ENCODE assay signal across 9 mouse cellular contexts in the genomic region with DNA sequence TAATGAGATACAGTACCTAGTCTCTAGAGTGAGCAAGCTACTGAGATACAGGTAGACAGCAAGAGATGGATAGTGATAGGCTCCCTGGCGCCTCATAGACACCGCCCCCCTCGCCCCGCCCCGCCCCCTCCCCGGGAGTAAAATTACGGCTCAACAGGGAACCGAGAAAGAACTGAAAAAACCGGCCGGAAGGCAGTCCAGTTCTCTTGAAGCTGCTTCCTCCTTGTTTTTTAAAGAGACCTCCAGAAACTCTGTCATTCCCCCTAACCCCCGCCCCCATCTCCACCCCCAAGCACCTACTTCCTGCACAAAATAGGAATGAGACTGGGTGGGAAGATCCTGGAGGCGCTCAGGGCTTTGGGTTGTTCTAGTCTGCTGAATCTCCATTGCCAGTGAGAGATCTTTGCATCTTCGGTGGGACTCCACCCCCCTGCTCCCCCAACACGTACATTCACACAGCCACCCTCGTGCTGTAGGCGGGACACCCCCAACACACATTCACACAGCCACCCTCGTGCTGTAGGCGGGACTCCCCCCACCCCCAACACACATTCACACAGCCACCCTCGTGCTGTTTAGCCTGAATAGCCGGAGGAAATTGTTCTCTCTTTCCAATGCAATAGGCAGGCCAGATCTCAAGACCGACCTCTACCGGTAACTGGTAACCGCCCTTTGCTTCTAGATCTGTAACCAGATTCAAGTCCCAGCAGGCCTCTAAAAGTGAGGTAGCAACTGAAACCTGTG. TPM values are rescaled to one million over a fixed set of nuclear protein-coding genes. Genes with fewer than 3 reads are reported as not detected.
DNase-seq lines count a peak whose midpoint lies in the region; ATAC-seq and TF ChIP-seq lines count a peak whose summit lies in the region.
"Had no signal": no experiment of that assay in that cellular context is flagged by ENCODE, and none has a peak within 500 bp of the region (broad histone marks: within the 10 kb centered on the region; RNA-seq: fewer than 3 reads in every experiment).

No protein-coding gene starts in this region.

- no peaks in the 10 kb centered on the region for H3K36me3 ChIP-seq in embryonic facial prominence, embryonic 14.5 days (ENCODE audit: control insufficient read depth, insufficient read depth, low read length)
- H3K36me3 ChIP-seq in heart, adult 2 months (ENCODE audit: control insufficient read depth, insufficient read depth, low read length): no peaks in the 10 kb centered on the region
- H3K36me3 ChIP-seq in kidney, adult 2 months (ENCODE audit: control insufficient read depth, insufficient read depth, low read length): no peaks in the 10 kb centered on the region
- H3K36me3 ChIP-seq in limb, embryonic 12.5 days: no peaks in the 10 kb centered on the region
- no peaks in the 10 kb centered on the region for H3K36me3 ChIP-seq in midbrain, embryonic 14.5 days (ENCODE audit: control insufficient read depth, insufficient read depth, low read length)

- ATAC-seq in embryonic facial prominence, embryonic 14.5 days (ENCODE audit: low read depth): peak; percentile 90
- ATAC-seq in limb, embryonic 12.5 days (ENCODE audit: insufficient number of reproducible peaks, insufficient read depth, low FRiP score, low TSS enrichment, low read depth): peak; percentile 87
- ATAC-seq in midbrain, embryonic 14.5 days (ENCODE audit: low FRiP score, low TSS enrichment): peak; percentile 79
- ATAC-seq: Patski had no signal

- TF ChIP-seq POLR2A in heart, adult 2 months (IDR thresholded peaks at IDR 0.05; ENCODE audit: insufficient read depth, low read depth, low read length): peak; percentile 48; the same call in 1 of the 2 replicates
- no peak for TF ChIP-seq POLR2A in kidney, adult 2 months (IDR thresholded peaks at IDR 0.05; ENCODE audit: low read depth, low read length)

- intact Hi-C loops in heart, adult 2 months (cut with DNase I): loop anchor here (1.0 kb wide), 1 partner anchor 40 kb away; no protein-coding TSS in a partner anchor

- H3K9me3 ChIP-seq in embryonic facial prominence, embryonic 14.5 days (ENCODE audit: control insufficient read depth, low read length): no peaks in the 10 kb centered on the region
- H3K9me3 ChIP-seq in limb, embryonic 12.5 days: no peaks in the 10 kb centered on the region
- H3K9me3 ChIP-seq in midbrain, embryonic 14.5 days (ENCODE audit: control insufficient read depth, low read length): no peaks in the 10 kb centered on the region

- peak overlapping the region; percentile 54 for H3K9ac ChIP-seq in embryonic facial prominence, embryonic 14.5 days (ENCODE audit: low read depth, low read length)
- peak overlapping the region; percentile 75 for H3K9ac ChIP-seq in heart, adult 2 months (ENCODE audit: low read depth, low read length)
- H3K9ac ChIP-seq in limb, embryonic 12.5 days (replicated peaks): peak overlapping the region; percentile 46
- peak overlapping the region; percentile 58 for H3K9ac ChIP-seq in midbrain, embryonic 14.5 days (replicated peaks; ENCODE audit: low read length)

- H3K4me2 ChIP-seq in embryonic facial prominence, embryonic 14.5 days (ENCODE audit: low read depth, low read length): peak overlapping the region; percentile 63
- peak overlapping the region; percentile 60 for H3K4me2 ChIP-seq in limb, embryonic 12.5 days
- peak overlapping the region; percentile 68 for H3K4me2 ChIP-seq in midbrain, embryonic 14.5 days (ENCODE audit: low read length)

- DNase-seq in 3T3-L1 (ENCODE audit: low read depth, low spot score): peak; percentile 87
- peak; percentile 26 to 46 for DNase-seq in adrenal gland, postnatal 4 days (ENCODE audit: low spot score in 2 of 2)
- DNase-seq in embryonic facial prominence, embryonic 14.5 days (ENCODE audit: low spot score): peak; percentile 91
- peak; percentile 72 to 78 for DNase-seq in heart, adult 2 months
- DNase-seq in kidney, adult 2 months: peak; percentile 84
- DNase-seq in midbrain, embryonic 14.5 days: peak; percentile 77
- peak; percentile 73 to 76 for DNase-seq in spleen, adult 18-20 months

- H3K4me1 ChIP-seq in embryonic facial prominence, embryonic 14.5 days (ENCODE audit: control insufficient read depth, insufficient read depth, low read length): 0 out of 2 replicates have a peak, but pooled peaks cover 4% of the 10 kb centered on the region
- H3K4me1 ChIP-seq in heart, adult 2 months (ENCODE audit: control insufficient read depth, insufficient read depth, low read length): peaks cover 2% of the 10 kb centered on the region
- H3K4me1 ChIP-seq in kidney, adult 2 months (ENCODE audit: control insufficient read depth, insufficient read depth, low read length): no peaks in the 10 kb centered on the region; the same call in 1 of the 2 replicates
- peaks cover 5% of the 10 kb centered on the region; the same call in 1 of the 2 replicates for H3K4me1 ChIP-seq in limb, embryonic 12.5 days (replicated peaks)
- H3K4me1 ChIP-seq in midbrain, embryonic 14.5 days (ENCODE audit: control insufficient read depth, insufficient read depth, low read length): no peaks in the 10 kb centered on the region

- no peak for TF ChIP-seq EP300 in heart, adult 2 months (IDR thresholded peaks at IDR 0.05; ENCODE audit: insufficient read depth, low read depth, low read length)

- H3K79me2 ChIP-seq in heart, adult 2 months (replicated peaks; ENCODE audit: control insufficient read depth, insufficient read depth, low read length): no peaks in the 10 kb centered on the region

- peak overlapping the region; percentile 40 for H3K4me3 ChIP-seq in embryonic facial prominence, embryonic 14.5 days (ENCODE audit: low read depth, low read length)
- H3K4me3 ChIP-seq in heart, adult 2 months: peak overlapping the region; percentile 49
- peak overlapping the region; percentile 60 for H3K4me3 ChIP-seq in kidney, adult 2 months (ENCODE audit: insufficient read depth, low read depth, low read length)
- peak overlapping the region; percentile 42 for H3K4me3 ChIP-seq in limb, embryonic 12.5 days (replicated peaks)
- H3K4me3 ChIP-seq in midbrain, embryonic 14.5 days (replicated peaks; ENCODE audit: low read depth, low read length): peak overlapping the region; percentile 38

- H3K27me3 ChIP-seq in embryonic facial prominence, embryonic 14.5 days (replicated peaks; ENCODE audit: control insufficient read depth, insufficient read depth, low read length): no peaks in the 10 kb centered on the region
- no peaks in the 10 kb centered on the region for H3K27me3 ChIP-seq in heart, adult 2 months (ENCODE audit: control insufficient read depth, insufficient read depth, low read length)
- no peaks in the 10 kb centered on the region for H3K27me3 ChIP-seq in kidney, adult 2 months (replicated peaks; ENCODE audit: control insufficient read depth, insufficient read depth, low read length)
- no peaks in the 10 kb centered on the region for H3K27me3 ChIP-seq in limb, embryonic 12.5 days
- no peaks in the 10 kb centered on the region for H3K27me3 ChIP-seq in midbrain, embryonic 14.5 days (ENCODE audit: control insufficient read depth, insufficient read depth, low read length)
- H3K27me3 ChIP-seq: Patski had no signal

- peak; percentile 61 for TF ChIP-seq CTCF in heart, adult 2 months (IDR thresholded peaks at IDR 0.05)
- TF ChIP-seq CTCF in kidney, adult 2 months (conservative IDR thresholded peaks at IDR 0.05; ENCODE audit: insufficient read depth, insufficient read length, low read depth, low read length): peak; percentile 43

- H3K27ac ChIP-seq in embryonic facial prominence, embryonic 14.5 days (replicated peaks; ENCODE audit: low read depth, low read length): peak overlapping the region; percentile 88
- peak overlapping the region; percentile 70 for H3K27ac ChIP-seq in heart, adult 2 months
- H3K27ac ChIP-seq in kidney, adult 2 months (ENCODE audit: insufficient read depth, low read depth, low read length): peak overlapping the region; percentile 80
- H3K27ac ChIP-seq in limb, embryonic 12.5 days: peak overlapping the region; percentile 90
- peak overlapping the region; percentile 81 for H3K27ac ChIP-seq in midbrain, embryonic 14.5 days (replicated peaks; ENCODE audit: low read depth, low read length)

- WGBS in embryonic facial prominence, embryonic 14.5 days: under 1% methylated on average over 18 of the region's 23 CpGs
- WGBS in heart, adult 2 months: under 1% methylated on average over 23 of the region's 23 CpGs
- 2% methylated on average over 23 of the region's 23 CpGs for WGBS in kidney, adult 2 months
- WGBS in limb, embryonic 12.5 days: 2% methylated on average over 23 of the region's 23 CpGs
- WGBS in midbrain, embryonic 14.5 days: under 1% methylated on average over 23 of the region's 23 CpGs

RNA-seq across cellular contexts. Expression of gene Pds5a, which starts 26.4 kb away (rescaled TPM):
- 100 to 1,000 TPM; 120 to 134 TPM for total RNA-seq in adrenal gland, postnatal 4 days (2021)
- polyA plus RNA-seq in embryonic facial prominence, embryonic 14.5 days (2014; fragmentation: Nextera tagmentation; extraction: Ambion mirVana): 69.3 and 75.4 TPM in 2 replicates
- total RNA-seq in heart, adult 2 months (2021): 10 to 100 TPM; 54.8 to 65.4 TPM
- polyA plus RNA-seq in heart, adult 2 months (2012; rRNA removed): 14.8 and 25.6 TPM in 2 replicates
- 14.4 and 17.3 TPM in 2 replicates for polyA plus RNA-seq in kidney, adult 2 months (2012; rRNA removed)
- polyA plus RNA-seq in limb, embryonic 12.5 days (2016; fragmentation: Nextera tagmentation; extraction: Ambion mirVana): 110 and 120 TPM in 2 replicates
- polyA plus RNA-seq in midbrain, embryonic 14.5 days (2014; fragmentation: Nextera tagmentation; extraction: Ambion mirVana): 49.7 and 78.4 TPM in 2 replicates

RNA-seq across cellular contexts. Expression of gene N4bp2, which starts 38.8 kb away (rescaled TPM):
- 10 to 100 TPM; 41.6 to 45.6 TPM for total RNA-seq in adrenal gland, postnatal 4 days (2021)
- polyA plus RNA-seq in embryonic facial prominence, embryonic 14.5 days (2014; fragmentation: Nextera tagmentation; extraction: Ambion mirVana): 33.6 and 34.6 TPM in 2 replicates
- 10 to 100 TPM; 11.1 TPM for total RNA-seq in heart, adult 2 months (2021)
- polyA plus RNA-seq in heart, adult 2 months (2012; rRNA removed): 2.4 and 4.1 TPM in 2 replicates
- 3.8 TPM in 2 replicates for polyA plus RNA-seq in kidney, adult 2 months (2012; rRNA removed)
- polyA plus RNA-seq in limb, embryonic 12.5 days (2016; fragmentation: Nextera tagmentation; extraction: Ambion mirVana): 45.5 and 46.1 TPM in 2 replicates
- 26.1 and 32.6 TPM in 2 replicates for polyA plus RNA-seq in midbrain, embryonic 14.5 days (2014; fragmentation: Nextera tagmentation; extraction: Ambion mirVana)

Comparison
In these comparisons a context has a peak if more than half of its experiments do, and no peak if none do; other contexts are left out.
1. Peak in every context shown above with its lines: DNase-seq, ATAC-seq, H3K4me3 ChIP-seq and H3K27ac ChIP-seq.
2. DNase-seq: peak in every context shown above with its lines; median percentile 91 in embryonic facial prominence, embryonic 14.5 days; 87 in 3T3-L1; 84 in kidney, adult 2 months; 77 in midbrain, embryonic 14.5 days; 75 in heart, adult 2 months; 74 in spleen, adult 18-20 months; 36 in adrenal gland, postnatal 4 days.